Mouse (Mus musculus) heart, embryonic 12.5 days (tissue): ENCODE measurements around the gene Crtap. TPM values are rescaled to one million over a fixed set of nuclear protein-coding genes. Genes with fewer than 3 reads are reported as not detected.
A peak's percentile ranks its signal among the peaks of the same experiment; 100 is the strongest.
"Not testable (repeated sequence)": the region's sequence is repeated elsewhere in the genome, so short reads cannot be mapped to it uniquely, and the experiment has no call there.

Experiments
- ATAC-seq: fragments of 200-750 bp; cut with Nextera tagmentation; 2 replicates; pipeline ENCODE4 v1.8.0; 2017; ENCODE audit warnings: moderate TSS enrichment, moderate library complexity; ENCODE audit not compliant: insufficient number of reproducible peaks, low FRiP score
- H3K27ac ChIP-seq: fragments of 300-500 bp; sonication (generic); 2 replicates; pipeline ENCODE4 v1.5.1; 2016; ENCODE audit warnings: mild to moderate bottlenecking, moderate library complexity; ENCODE audit not compliant: poor library complexity, severe bottlenecking
- H3K27me3 ChIP-seq: fragments of 300-500 bp; sonication (generic); replicated peaks from 2 replicates; pipeline ENCODE4 v1.6.1; 2016; ENCODE audit warnings: mild to moderate bottlenecking, moderate library complexity
- H3K36me3 ChIP-seq: fragments of 300-500 bp; sonication (generic); 2 replicates; pipeline ENCODE4 v1.6.1; 2016; ENCODE audit warnings: mild to moderate bottlenecking, moderate library complexity
- H3K4me1 ChIP-seq: fragments of 300-500 bp; sonication (generic); replicated peaks from 2 replicates; pipeline ENCODE4 v1.6.1; 2016; ENCODE audit warnings: mild to moderate bottlenecking
- H3K4me2 ChIP-seq: fragments of 300-500 bp; sonication (generic); 2 replicates; pipeline ENCODE4 v1.6.1; 2016; ENCODE audit warnings: mild to moderate bottlenecking, moderate library complexity
- H3K4me3 ChIP-seq: fragments of 300-500 bp; sonication (generic); 2 replicates; pipeline ENCODE4 v1.5.1; 2016; ENCODE audit warnings: mild to moderate bottlenecking
- H3K9ac ChIP-seq: fragments of 300-500 bp; sonication (generic); 2 replicates; pipeline ENCODE4 v1.6.1; 2016; ENCODE audit warnings: mild to moderate bottlenecking, moderate library complexity
- H3K9me3 ChIP-seq: fragments of 300-500 bp; sonication (generic); replicated peaks from 2 replicates; pipeline ENCODE4 v1.6.1; 2016; ENCODE audit warnings: mild to moderate bottlenecking, moderate library complexity
- WGBS: fragments of 180-500 bp; shearing (Covaris S2); methylation state at CpG from one replicate; pipeline ENCODE4 v1.1.7; 2016; 5-methylcytosine and 5-hydroxymethylcytosine counted together
- polyA plus RNA-seq: library from polyadenylated mRNA; unstranded; fragments of >200 nt; fragmentation: Nextera tagmentation; extraction: Ambion mirVana; gene quantifications from 2 replicates; pipeline ENCODE4 v1.2.1, GENCODE M21; 2016

The Crtap gene
- polyA plus RNA-seq, 1 experiment from 2014 or later: 144 TPM

DNA sequence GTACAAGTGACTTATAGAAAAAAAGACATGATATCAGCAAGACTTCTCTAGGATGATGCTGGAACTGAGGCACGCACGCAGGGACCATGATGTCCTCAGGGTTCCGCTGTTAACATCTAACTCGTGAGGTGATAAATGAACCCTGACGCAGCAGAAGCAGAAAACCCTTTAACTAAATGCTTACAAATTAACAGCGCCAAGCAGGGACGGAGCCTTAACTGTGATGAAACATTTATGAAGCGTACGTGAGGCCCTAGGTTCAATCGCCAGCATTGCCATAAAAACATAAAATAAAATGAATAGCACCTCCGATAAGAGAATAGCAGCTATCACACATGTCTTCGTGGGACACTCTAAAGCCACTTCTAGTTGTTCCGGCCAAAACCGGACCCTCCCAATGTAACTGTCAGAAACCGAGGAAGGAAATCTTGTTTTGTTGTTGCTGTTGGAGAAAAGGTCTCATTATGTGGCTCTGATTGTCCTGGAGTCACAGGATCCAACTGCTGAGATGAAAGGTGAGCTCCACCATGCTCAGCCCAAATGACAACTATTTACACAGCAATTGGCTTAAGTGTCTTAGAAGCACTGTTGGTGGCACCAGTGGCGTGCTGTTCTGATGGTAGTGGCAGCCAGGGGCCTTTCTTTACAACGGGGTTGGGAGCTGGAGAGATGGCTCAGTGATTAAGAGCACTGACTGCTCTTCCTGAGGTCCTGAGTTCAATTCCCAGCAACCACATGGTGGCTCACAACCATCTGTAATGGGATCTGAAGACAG is 7.4 kb downstream of the Crtap start:
- no peak for ATAC-seq
- Histone ChIP-seq H3K27ac (no peak overlapping the region), H3K9ac (no peak overlapping the region), H3K9me3 (no peaks in the 10 kb centered on the region), H3K27me3 (no peaks in the 10 kb centered on the region), H3K4me2 (no peak overlapping the region), H3K4me3 (no peak overlapping the region), H3K36me3 (peaks cover 64% of the 10 kb centered on the region), H3K4me1 (peaks cover 22% of the 10 kb centered on the region)
- WGBS: 86% methylated on average over 17 of the region's 17 CpGs

DNA sequence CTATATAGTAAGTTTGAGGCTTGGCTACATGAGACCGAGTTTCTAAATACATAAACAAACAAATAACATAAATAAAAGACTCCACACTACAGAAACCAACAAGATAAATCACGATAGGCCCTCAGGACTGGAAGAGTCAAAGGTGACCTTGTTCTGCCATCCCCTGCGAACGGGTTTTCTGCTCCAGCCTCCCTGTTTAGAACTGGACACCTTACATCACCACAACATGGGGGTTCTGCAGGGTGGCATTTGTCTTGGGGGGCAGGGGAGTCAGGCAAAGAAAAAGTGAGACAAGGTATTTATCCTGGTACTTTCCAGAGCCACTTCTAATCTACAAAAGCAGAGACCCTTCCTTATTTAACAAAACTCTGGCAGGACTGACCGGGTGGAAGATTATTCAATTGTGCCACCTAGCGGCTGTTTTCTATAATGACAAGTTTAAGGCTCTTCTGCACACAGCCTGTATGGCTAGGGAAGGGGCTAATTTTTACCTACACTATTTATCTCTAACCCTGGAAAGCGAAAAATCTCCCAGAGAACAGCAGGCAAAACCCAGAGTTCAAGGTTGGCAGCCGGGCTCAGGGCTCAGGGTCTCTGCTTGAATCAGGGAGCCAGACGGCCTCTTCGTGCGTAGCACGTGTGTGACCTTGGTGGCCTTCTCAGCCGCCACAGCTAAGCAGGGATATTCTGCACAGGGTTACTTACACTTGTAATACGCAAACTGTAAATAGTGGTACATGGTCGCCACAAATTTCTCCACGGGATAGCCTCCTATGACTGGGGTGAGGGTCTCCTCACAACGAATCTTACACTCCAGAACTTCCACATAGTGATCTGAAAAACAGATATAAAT is 9.4 kb downstream of the Crtap start:
- Histone ChIP-seq H3K27ac (no peak overlapping the region), H3K9me3 (no peaks in the 10 kb centered on the region), H3K4me1 (peaks cover 15% of the 10 kb centered on the region), H3K27me3 (no peaks in the 10 kb centered on the region), H3K4me2 (no peak overlapping the region), H3K4me3 (no peak overlapping the region), H3K36me3 (peaks cover 82% of the 10 kb centered on the region), H3K9ac (no peak overlapping the region)
- 65% methylated on average over 17 of the region's 17 CpGs for WGBS
- peak; percentile 43 for ATAC-seq

DNA sequence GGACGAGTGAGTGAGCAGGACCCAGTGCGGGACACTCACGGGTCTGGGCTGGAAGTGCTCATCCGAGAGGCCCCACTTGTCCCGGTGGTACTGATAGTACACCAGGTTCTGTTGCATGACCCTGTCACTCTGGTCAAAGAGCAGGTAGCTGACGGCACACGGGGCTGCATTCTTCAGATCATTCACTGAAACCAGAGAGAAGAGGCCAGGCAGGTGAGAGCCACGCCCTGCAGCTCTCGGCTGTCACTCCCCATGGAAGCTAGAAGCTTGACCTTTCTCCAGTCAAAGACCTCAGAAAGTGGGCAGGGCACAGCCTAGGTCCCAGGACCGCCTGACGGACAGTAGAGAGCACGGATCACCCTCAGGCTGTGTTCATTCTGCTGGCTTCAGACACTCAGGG is 10.6 kb downstream of the Crtap start:
- H3K9me3 ChIP-seq: no peaks in the 10 kb centered on the region
- H3K4me3 ChIP-seq: no peak overlapping the region
- H3K36me3 ChIP-seq: peaks cover 79% of the 10 kb centered on the region
- no peak overlapping the region for H3K4me2 ChIP-seq
- no peak for ATAC-seq
- H3K4me1 ChIP-seq: peaks cover 14% of the 10 kb centered on the region
- no peak overlapping the region for H3K27ac ChIP-seq
- WGBS: 84% methylated on average over 12 of the region's 12 CpGs
- no peaks in the 10 kb centered on the region for H3K27me3 ChIP-seq
- no peak overlapping the region for H3K9ac ChIP-seq

DNA sequence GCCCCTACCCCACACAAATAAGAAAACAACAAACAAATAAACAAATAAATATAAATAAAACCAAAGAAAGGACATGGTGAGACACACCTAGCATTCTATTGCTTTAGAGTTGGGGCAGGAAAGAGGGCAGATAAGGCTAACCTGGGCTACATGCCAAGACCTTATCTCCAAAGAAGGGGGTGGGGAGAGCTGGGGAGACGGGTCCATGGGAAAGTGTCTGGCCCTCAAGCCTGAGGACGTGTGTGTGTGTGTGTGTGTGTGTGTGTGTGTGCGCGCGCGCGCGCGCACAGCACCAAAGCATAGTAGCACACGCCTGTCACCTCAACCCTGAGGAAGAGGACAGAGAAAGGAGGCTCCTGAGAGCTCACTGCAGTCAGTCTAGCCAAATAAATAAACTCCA is 13.3 kb downstream of the Crtap start:
- no peak overlapping the region for H3K27ac ChIP-seq
- no peak overlapping the region for H3K9ac ChIP-seq
- H3K36me3 ChIP-seq: peaks cover 71% of the 10 kb centered on the region
- no peak overlapping the region for H3K4me3 ChIP-seq
- 66% methylated on average over 10 of the region's 10 CpGs for WGBS
- peaks cover 14% of the 10 kb centered on the region for H3K4me1 ChIP-seq
- H3K9me3 ChIP-seq: no peaks in the 10 kb centered on the region
- H3K27me3 ChIP-seq: no peaks in the 10 kb centered on the region
- H3K4me2 ChIP-seq: no peak overlapping the region
- ATAC-seq: peak; percentile 66; the same call in 1 of the 2 replicates

DNA sequence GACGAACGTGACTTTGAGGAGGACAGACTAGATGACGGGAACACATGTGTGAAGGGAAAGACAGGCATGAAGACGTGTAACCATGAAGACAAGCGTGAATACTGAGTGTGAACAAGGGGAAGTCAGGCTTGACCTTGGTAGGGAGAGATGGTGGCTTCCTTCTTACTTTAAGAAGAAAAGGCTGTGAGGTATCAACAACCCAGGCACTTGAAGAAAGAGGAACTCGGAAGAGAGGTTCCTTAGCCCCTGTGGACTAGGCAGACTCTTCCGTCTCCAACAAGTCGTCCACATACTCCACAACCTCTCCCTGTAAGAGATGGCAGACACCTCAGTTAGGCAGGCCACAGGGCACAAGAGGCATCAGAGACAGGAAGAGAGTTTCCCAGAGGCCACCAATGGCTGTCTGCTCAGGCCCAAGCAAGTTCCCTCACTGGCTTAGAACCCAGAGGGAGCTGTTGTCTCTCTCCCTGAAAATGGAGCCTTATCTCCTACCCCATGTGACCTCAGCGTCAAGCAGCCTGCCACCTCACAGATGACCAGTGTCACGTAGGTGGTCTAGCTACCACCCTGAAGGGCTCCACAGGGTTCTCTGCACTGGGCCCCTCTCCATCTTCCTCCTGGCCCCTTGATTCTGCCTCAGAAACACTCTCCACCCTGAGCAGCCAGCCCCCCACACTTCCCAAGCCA is 15.1 kb downstream of the Crtap start:
- Histone ChIP-seq H3K4me3 (no peak overlapping the region), H3K36me3 (peaks cover 62% of the 10 kb centered on the region), H3K4me2 (no peak overlapping the region), H3K4me1 (peaks cover 12% of the 10 kb centered on the region), H3K27me3 (no peaks in the 10 kb centered on the region), H3K27ac (no peak overlapping the region), H3K9ac (no peak overlapping the region), H3K9me3 (no peaks in the 10 kb centered on the region)
- ATAC-seq: no peak
- 78% methylated on average over 10 of the region's 10 CpGs for WGBS

DNA sequence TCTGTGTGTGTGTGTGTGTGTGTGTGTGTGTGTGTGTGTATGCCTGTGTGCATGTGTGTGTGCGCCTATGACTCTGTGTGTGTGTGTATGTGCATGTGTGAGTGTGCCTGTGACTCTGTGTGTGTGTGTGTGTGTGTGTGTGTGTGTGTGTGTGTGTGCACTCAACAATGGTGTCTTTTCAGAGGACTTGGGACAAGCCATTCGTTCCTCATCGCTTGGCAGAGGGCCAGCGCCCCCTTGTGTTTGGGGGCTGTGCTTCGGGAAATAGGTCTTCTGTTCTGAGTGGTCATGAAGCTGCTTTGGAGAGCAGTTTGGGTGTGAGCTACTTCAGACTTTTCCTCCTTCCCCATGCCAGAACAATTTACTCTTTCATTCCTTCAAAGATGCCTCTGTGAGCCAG is 18.8 kb downstream of the Crtap start:
- not testable (repeated sequence) for ATAC-seq, H3K27ac ChIP-seq, H3K4me3 ChIP-seq, H3K4me2 ChIP-seq, H3K4me1 ChIP-seq, H3K27me3 ChIP-seq, H3K9me3 ChIP-seq, H3K9ac ChIP-seq
- peaks cover 27% of the 10 kb centered on the region for H3K36me3 ChIP-seq
- 22% methylated on average over 5 of the region's 5 CpGs for WGBS

DNA sequence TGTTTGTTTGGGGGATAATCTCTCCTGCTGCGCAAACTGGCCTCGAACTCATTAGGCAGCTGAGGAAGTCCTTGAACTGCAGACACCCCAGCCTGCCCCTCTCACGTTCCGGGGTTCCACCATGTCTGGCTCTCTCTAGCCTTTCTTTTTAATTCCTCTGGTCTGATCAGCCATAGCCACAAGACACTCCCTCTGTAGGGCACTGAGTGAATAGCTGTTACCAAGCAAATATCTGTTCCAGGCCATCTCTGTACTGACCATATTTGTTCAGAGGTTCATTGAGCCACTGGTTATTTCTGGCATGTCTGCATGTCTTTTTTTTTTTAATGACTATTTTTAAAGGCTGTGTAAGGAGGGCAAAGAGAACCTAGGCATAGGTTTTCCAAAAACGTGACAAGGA is 21.1 kb downstream of the Crtap start:
- not testable (repeated sequence) for H3K27me3 ChIP-seq, H3K27ac ChIP-seq, ATAC-seq, H3K9me3 ChIP-seq, H3K4me2 ChIP-seq, H3K9ac ChIP-seq, H3K4me1 ChIP-seq, H3K4me3 ChIP-seq
- 61% methylated on average over 5 of the region's 5 CpGs for WGBS
- H3K36me3 ChIP-seq: peaks cover 10% of the 10 kb centered on the region

DNA sequence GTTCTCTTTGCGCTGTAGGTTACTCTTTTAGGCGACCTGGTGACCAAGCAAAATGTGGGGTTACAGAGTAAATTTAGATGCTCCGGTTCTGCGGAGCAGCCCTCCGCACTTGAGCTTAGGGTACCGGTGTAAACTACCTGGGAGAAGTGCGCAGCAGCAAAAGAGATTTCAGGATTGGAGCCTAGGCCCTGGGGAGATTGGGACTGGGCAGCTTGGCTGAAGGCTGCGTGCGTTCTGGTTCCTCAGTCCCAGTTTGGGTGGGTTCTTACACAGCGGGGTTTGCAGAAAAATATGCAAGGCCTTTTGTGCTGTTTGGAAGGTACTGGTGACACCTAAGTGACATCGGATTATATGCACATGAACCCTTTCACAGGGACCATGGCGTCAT is 22.0 kb downstream of the Crtap start:
- H3K27me3 ChIP-seq: no peaks in the 10 kb centered on the region
- peak overlapping the region; percentile 57 for H3K4me3 ChIP-seq
- 0 out of 2 replicates have a peak, but pooled peaks cover 4% of the 10 kb centered on the region for H3K4me1 ChIP-seq
- WGBS: 11% methylated on average over 12 of the region's 12 CpGs
- H3K36me3 ChIP-seq: peaks cover 3% of the 10 kb centered on the region
- peak overlapping the region; percentile 76 for H3K4me2 ChIP-seq
- H3K27ac ChIP-seq: no peak overlapping the region
- H3K9ac ChIP-seq: peak overlapping the region; percentile 71
- no peaks in the 10 kb centered on the region for H3K9me3 ChIP-seq
- 0 out of 2 replicates have a peak, but pooled peaks have one; percentile 24 for ATAC-seq

DNA sequence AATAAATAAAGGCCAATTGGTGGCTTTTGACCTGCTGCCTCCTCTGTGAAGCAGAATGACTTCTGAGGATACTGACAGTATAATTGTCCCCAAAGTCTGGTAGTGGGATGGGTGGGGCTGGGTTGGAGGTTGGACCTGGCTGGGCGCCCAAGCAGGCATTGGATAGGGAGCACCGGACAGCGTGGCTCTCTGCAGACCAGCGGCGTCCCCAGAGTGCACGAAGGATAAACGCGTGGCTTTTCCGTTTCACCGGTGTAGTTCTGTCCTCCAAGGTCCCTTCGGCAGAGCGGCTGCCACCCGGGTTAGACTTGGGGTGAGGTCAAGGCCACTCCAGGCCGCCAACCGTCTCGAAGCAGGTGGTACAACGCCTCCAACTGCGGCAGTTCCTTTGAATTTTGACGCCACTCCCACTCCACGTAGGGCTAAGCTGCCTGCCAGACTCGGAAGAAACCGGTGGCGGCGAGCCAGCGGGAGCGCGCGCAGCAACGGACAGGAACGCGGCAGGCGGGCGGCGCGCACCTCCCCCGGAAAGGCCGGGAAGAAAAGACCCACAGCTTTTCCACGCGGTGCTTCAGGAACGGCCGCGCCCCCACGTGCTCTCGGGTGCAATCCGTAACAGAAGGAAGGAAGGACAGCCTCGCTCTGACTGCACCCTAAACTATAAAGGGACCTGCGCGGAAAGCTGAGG is 22.5 kb downstream of the Crtap start:
- H3K4me1 ChIP-seq: 0 out of 2 replicates have a peak, but pooled peaks cover 4% of the 10 kb centered on the region
- peak overlapping the region; percentile 57 for H3K4me3 ChIP-seq
- peak overlapping the region; percentile 76 for H3K4me2 ChIP-seq
- H3K9me3 ChIP-seq: no peaks in the 10 kb centered on the region
- no peak overlapping the region for H3K27ac ChIP-seq
- peak overlapping the region; percentile 71 for H3K9ac ChIP-seq
- no peaks in the 10 kb centered on the region for H3K27me3 ChIP-seq
- WGBS: under 1% methylated on average over 48 of the region's 48 CpGs
- H3K36me3 ChIP-seq: no peaks in the 10 kb centered on the region; the same call in 1 of the 2 replicates
- peak; percentile 75 for ATAC-seq

DNA sequence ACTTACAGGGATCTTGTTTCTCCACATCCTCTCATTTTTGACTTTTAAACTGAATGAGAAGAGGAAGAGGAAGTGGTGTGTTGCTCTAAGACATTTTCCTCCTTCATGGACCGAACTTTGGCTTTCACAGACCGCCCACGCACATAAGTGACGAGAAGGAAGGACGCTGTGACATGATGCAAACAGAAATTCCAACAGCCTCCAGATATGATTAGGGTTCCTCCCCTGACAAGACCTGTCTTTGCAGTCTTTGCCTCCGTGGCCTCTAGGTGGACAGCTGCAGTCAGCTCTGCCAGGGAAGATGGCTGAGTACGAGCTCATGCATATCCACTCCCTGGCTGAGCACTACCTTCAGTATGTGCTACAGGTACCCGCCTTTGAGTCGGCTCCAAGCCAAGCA is 60.6 kb downstream of the Crtap start, which contains the start of gene Bcl2a1c:
TSS of gene Bcl2a1c (plus strand) at position 281 of the 400 bp plus-strand sequence.
- not testable (repeated sequence) for H3K9me3 ChIP-seq, H3K27ac ChIP-seq, H3K4me2 ChIP-seq, H3K4me3 ChIP-seq, H3K27me3 ChIP-seq, H3K9ac ChIP-seq, ATAC-seq, H3K36me3 ChIP-seq, H3K4me1 ChIP-seq
- 48% methylated on average over 9 of the region's 9 CpGs for WGBS
